Mouse (Mus musculus) left cerebral cortex, adult 8-10 months (tissue): ENCODE results near the gene Nup62. TPM values are rescaled to one million over a fixed set of nuclear protein-coding genes. Genes with fewer than 3 reads are reported as not detected.
A peak's percentile ranks its signal among the peaks of the same experiment; 100 is the strongest.
"Not testable (repeated sequence)": the region's sequence is repeated elsewhere in the genome, so short reads cannot be mapped to it uniquely, and the experiment has no call there.

Experiments
- DNase-seq, 2 experiments: peaks; one replicate each; pipeline ENCODE4 v3.0.0; 2022; ENCODE audit warnings: low spot score in 2 of 2
- microRNA-seq, 2 experiments: library from miRNA; unstranded; fragments of <30 nt; microRNA quantifications; one replicate each; pipeline ENCODE4 v1.2.0; 2022
- total RNA-seq, 4 experiments: library from RNA; stranded (reverse); gene quantifications; 2 replicates each; pipeline ENCODE4 v1.2.4; 2022

The Nup62 gene
- total RNA-seq, 4 experiments from 2014 or later, result 28.7 to 31.4 (median 30.2) TPM

DNA sequence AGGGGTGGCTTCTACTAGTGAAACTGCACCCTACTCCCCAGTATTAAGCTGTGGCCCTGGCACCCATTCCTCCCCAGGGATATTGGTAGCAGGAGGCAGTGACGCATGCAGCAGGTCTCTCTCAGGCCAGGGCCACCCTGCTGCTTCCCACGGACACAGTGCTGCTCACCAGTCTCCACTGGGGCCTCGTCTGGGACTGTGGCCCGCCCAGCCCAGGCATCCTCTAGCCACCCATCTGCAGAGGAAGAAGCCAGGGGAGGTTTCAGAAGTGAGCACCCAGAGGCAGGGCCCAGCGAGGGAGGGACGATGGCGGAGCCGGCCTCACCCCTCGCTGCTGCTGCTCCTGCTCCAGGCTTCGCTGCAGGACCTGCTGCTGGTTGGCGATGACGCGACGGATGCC, 47.3 kb downstream of the Nup62 start:
- no peak for DNase-seq

DNA sequence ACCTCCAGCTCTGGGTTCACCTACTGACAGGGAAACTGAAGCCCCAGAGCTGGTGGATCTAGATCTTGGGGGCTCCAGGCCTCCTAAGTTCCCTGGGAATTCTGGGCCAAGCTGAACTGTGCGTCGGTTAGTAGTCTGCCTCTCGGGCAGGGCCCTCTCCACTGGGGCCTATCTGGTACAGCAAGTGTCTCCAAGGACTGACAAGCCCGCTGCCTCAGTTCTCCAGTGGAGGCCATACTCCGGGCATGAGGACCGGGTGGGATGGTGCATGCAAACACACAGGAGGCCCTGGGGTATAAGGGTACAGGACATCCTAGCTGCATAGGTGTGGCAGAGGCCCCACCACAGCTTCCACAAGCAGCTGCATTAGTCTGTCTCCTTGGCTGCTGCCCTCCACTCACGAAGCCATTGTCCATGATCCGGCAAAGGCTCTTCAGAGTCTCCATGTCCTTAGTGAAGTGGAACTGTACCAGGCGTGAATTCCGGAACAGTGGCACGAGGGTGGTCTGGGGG, 48.1 kb downstream of the Nup62 start:
- no peak for DNase-seq

DNA sequence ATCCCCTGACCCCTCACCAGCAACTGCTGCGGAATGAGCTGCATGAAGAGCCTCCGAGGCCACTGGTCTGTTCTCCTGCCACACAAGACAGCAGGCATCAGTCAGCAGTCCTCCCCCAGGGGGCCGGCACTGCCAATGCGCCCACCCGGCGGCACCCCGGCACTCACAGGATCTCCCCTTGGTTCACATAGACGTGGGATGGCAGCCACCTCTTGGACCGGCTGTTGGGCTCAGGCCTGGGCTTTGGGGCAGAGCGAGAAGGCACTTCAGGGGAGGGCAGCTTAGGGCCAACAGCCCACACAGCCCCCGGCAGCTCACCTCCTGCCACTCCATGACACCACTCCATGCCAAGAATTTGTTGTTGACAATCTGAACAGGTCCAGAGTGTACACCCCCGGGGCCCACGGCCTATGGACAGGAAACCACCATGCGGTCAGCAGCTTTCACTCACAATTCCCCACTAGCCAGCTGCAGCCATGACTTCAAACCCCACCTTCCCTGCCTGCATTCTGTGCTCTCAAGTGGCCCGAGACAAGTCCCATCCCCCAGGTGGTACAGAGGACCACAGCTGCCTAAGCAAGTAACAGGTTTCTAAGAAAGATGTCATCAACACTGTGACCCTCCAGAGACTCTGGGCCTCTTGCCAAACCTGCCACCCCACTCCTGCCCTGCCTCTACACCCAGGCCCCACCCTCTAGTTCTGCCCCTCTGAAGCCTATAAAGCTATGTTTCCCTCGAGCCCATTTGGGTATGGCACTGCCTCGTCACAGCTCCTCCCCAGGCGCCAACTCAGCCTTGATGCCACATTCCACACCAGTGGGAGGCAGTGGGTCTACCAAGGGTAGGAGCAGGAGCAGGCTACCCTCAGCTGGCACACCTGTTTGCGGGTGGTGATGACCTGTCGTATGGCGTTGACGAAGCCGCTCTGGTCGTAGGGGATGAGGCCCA, 49.0 kb downstream of the Nup62 start:
- no peak for DNase-seq

DNA sequence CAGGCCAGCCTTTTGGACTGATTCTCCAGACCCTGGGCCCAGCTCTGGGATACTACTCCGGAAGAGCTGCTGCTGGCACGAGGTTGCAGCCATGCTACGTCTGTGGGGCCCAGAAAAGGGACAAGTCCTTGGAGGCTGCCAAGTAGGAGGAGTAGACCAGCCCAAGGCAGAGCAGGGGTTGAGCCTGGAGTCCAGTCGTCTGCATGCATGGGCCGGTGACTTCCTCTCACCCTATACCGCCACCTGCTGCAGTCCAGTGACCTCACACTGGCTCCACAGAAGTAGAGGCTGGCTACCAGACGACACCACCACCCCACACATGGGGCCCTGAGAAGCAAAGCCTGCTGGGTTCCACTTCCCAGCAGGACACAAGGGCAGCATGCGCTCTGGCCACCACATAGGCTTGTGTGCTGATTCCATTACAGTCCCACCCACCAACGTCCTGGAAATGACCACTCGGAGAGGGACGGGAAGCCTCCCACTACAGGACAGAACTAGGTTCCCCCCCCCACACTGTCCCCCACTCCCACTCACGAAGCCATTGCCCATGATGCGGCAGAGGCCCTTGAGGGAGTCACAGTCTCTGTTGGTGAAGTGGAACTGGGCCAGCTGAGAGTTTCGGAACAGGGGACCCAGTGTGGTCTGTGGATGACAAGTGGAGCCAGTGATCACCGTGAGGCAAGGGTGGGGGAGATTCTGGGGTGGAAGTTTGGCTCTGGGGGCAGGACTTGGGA, 50.6 kb downstream of the Nup62 start:
- no peak for DNase-seq

DNA sequence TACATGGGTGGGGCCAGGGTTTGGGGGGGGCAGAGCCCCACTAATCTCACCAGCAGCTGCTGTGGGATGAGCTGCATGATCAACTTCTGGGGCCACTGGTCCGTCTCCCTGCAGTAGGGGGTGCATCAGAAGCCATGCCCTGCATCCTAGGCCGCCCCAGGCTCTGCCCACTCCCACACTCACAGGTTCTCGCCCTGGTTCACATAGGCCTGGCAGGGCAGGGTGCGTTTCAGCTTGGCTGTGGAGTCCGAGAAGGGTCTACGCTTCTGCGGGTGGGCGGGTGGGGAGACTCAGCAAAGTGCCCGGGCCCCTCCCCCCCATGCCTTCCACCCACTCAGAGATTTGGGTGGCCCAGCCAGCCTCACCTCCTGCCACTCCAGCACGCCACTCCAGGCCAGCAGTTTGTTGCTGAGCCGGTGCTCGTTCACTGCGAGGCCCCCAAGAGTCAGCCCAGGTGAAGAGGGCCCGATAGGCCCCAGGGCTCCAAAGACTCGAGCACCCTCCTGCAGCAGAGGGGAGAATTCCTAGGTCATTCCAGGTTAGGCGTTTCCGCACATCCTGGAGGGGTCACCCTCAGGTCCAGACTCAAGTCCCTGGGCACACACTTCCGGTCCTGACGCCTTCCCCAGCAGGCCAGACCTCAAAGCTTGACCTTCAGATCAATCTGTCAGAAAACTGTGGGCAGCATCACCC, 51.3 kb downstream of the Nup62 start:
- DNase-seq, result no peak

GRCm38 (mm10) chr7:44867802-44868201, 51.9 kb downstream of the Nup62 start:
- no peak for DNase-seq

DNA sequence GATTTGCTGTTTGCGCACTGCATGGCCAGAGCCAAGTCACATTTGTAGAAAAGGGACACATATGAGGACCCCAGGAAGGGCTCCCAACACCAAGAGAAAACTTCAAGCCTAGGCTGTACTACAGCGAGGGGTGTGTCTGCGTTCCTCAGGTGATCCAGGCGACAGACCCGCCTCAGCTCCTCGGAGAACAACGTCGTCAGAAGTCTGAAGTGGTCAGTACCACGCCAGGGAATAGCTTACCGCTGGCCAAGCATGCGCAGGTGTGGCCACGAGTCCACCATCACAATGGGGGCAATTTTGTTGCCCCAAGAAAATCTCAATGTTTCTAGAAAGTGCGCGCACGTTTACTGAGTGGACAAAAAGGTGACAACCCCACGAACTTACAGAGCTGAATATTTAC, 52.6 kb downstream of the Nup62 start:
- no peak for DNase-seq

DNA sequence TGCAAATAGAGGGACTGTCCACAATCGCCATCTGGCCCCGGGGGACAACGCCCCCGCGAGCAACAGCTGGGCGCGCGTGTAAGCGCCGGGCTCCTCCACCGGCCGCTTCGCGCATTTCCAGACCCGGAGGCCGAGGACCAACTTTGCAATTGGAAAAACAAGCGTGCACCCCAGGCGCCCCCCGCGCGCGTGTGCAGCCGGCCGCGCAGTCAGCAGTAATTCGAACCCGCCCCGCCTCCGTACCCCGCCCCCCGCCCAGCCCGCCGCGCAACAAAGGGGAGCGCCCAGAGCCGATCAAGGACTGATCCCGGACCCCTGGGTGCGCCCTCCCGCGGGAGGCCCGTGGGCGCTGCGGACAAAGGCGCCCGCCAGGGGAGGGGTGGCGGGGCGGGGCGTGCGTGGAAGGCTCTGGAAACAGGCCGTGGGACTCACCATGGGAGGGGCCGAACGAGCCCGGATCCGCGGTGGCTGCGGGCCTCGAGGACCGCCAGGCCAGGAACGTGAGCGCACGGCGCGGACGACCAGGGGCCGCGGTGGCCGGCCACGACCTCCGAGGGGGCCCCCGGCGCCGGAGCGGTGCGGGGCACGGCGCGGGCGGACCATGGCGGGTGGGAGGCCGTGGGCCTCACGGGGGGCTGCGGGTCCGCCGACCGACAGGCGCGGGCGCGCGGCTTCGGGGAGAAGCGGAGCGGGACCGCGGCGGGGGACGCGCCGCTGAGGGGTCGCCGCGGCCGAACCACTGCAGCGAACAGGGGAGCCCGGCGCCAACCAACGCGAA, 53.2 kb downstream of the Nup62 start:
- no peak for DNase-seq

- peak; percentile 85 to 99 for DNase-seq
These were observed 54.0 kb downstream of the Nup62 start, which contains the start of gene Ptov1 for GRCm38 (mm10) chr7:44869697-44870528. Gene Ptov1 (minus strand): TSS chr7:44869788.

GRCm38 (mm10) chr7:44870614-44871013, 54.7 kb downstream of the Nup62 start:
- no peak for DNase-seq

DNA sequence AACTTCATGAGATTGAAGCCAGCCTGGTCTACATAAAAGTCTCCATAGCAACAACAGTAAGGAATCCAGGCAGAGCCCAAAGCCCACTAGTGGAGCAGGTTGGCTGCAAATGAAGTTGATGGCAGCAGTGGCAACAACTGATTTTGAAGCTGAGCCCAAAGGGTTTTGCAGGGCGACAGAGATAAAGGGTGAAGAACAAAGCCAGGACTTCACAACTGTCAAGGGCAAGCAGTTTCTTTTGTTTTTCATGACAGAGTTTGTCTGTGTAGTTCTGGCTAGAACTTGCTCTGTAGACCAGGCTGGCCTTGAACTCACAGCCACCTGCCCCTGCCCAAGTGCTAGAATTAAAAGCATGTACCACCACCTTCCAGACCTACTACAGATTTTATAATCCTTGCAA, 55.3 kb downstream of the Nup62 start:
- no peak for DNase-seq

GRCm38 (mm10) chr7:44871774-44872173, 55.9 kb downstream of the Nup62 start:
- not testable (repeated sequence) for DNase-seq

DNA sequence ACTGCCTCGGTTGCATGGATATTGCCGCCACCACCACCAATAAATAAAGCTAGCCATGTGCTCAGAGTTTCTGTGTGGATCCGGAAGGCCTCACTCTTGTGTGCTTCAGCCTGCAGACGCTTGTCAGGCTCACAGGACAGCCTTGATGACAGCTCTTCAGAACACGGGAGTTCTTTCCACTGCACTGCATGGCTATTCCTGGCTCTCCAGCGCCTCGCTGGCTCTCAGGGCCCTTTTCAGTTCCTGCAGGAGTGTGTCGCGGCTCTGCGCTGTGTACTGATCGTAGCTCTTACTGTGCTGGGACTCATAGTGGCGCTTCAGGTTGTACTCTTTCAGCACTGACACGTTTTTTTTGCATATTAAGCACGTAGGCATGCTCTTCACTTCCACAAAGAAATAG, 61.9 kb downstream of the Nup62 start:
- no peak for DNase-seq

Small RNAs within 50 kb of the gene (microRNA-seq; reads per million reads assigned to microRNA genes)
- 0 reads per million in 2 experiments for gene Mir707

Other genes starting within 250 kb of the Nup62 start
- gene Napsa, start 243.7 kb upstream of the Nup62 start, total RNA-seq, result not detected
- 10 to 100 TPM; 85.4 to 98.3 (median 97.3) TPM for gene Kcnc3, start 225.4 kb upstream of the Nup62 start, total RNA-seq
- 10 to 100 TPM; 26.2 to 34.1 (median 29.1) TPM for gene Myh14, start 145.2 kb upstream of the Nup62 start, total RNA-seq
- gene Izumo2, start 107.3 kb upstream of the Nup62 start, total RNA-seq, result not detected
- 10 to 100 TPM; 26.8 to 33.5 (median 30.9) TPM for gene Vrk3, start 67.7 kb upstream of the Nup62 start, total RNA-seq
- gene Zfp473, start 65.0 kb upstream of the Nup62 start, total RNA-seq, result under 1 TPM; 0.23 to 0.55 (median 0.42) TPM
- gene Il4i1, start 299 bp downstream of the Nup62 start, total RNA-seq, result 1 to 10 TPM; 2.1 to 8.4 (median 5.8) TPM
- gene Atf5, start 570 bp downstream of the Nup62 start, total RNA-seq, result 10 to 100 TPM; 23.8 to 26.8 (median 24.2) TPM
- 10 to 100 TPM; 53.8 to 68.8 (median 64.7) TPM for gene Akt1s1, start 32.9 kb downstream of the Nup62 start, total RNA-seq
- 10 to 100 TPM; 76.4 to 88.3 (median 82.2) TPM for gene Tbc1d17, start 33.0 kb downstream of the Nup62 start, total RNA-seq
- 10 to 100 TPM; 23.9 to 27.0 (median 24.4) TPM for gene Pnkp, start 41.1 kb downstream of the Nup62 start, total RNA-seq
- gene Ptov1, start 53.7 kb downstream of the Nup62 start, total RNA-seq, result 100 to 1,000 TPM; 277 to 305 (median 293) TPM
- 10 to 100 TPM; 80.5 to 97.9 (median 88.4) TPM for gene Med25, start 76.6 kb downstream of the Nup62 start, total RNA-seq
- 10 to 100 TPM; 21.8 to 28.6 (median 24.0) TPM for gene Fuz, start 80.0 kb downstream of the Nup62 start, total RNA-seq
- gene Ap2a1, start 113.4 kb downstream of the Nup62 start, total RNA-seq, result 100 to 1,000 TPM; 312 to 359 (median 323) TPM
- gene Tsks, start 127.1 kb downstream of the Nup62 start, total RNA-seq, result 1 to 10 TPM; 2.0 to 2.5 (median 2.2) TPM
- gene Cpt1c, start 158.8 kb downstream of the Nup62 start, total RNA-seq, result 100 to 1,000 TPM in 1 of 4 experiments, 10 to 100 TPM in 3; 95.5 to 101 (median 98.3) TPM
- gene Prmt1, start 170.5 kb downstream of the Nup62 start, total RNA-seq, result 100 to 1,000 TPM; 153 to 178 (median 175) TPM
- gene Irf3, start 181.6 kb downstream of the Nup62 start, total RNA-seq, result 10 to 100 TPM; 23.6 to 42.1 (median 32.8) TPM
- 1 to 10 TPM; 2.3 to 5.1 (median 2.8) TPM for gene Bcl2l12, start 182.6 kb downstream of the Nup62 start, total RNA-seq
- 100 to 1,000 TPM; 164 to 171 (median 170) TPM for gene Scaf1, start 200.3 kb downstream of the Nup62 start, total RNA-seq
- gene Rras, start 201.9 kb downstream of the Nup62 start, total RNA-seq, result 10 to 100 TPM; 13.7 to 18.8 (median 14.7) TPM
- gene Prr12, start 236.8 kb downstream of the Nup62 start, total RNA-seq, result 10 to 100 TPM; 68.5 to 73.4 (median 71.5) TPM
- 10 to 100 TPM; 50.2 to 61.0 (median 57.9) TPM for gene Nosip, start 246.3 kb downstream of the Nup62 start, total RNA-seq
- gene Prrg2, start 246.6 kb downstream of the Nup62 start, total RNA-seq, result 10 to 100 TPM in 1 of 4 experiments, 1 to 10 TPM in 3; 6.7 to 11.5 (median 8.2) TPM